Mouse (Mus musculus) midbrain, embryonic 11.5 days (tissue): ENCODE measurements around the gene Spata16. TPM values are rescaled to one million over a fixed set of nuclear protein-coding genes. Genes with fewer than 3 reads are reported as not detected.

Experiments used
- ATAC-seq: fragments of 200-750 bp; cut with Nextera tagmentation; 2 replicates; pipeline ENCODE4 v1.8.0; 2017; ENCODE audit warnings: moderate TSS enrichment, moderate library complexity; ENCODE audit not compliant: low FRiP score
- DNase-seq: peaks from one replicate; pipeline ENCODE4 v3.0.0; 2015; ENCODE audit warnings: low spot score; ENCODE audit errors: missing footprints
- H3K27ac ChIP-seq: fragments of 300-500 bp; sonication (generic); 2 replicates; pipeline ENCODE4 v1.5.1; 2014; ENCODE audit warnings: low read depth, low read length
- H3K27me3 ChIP-seq: fragments of 300-500 bp; sonication (generic); 2 replicates; pipeline ENCODE4 v1.6.1; 2014; ENCODE audit warnings: mild to moderate bottlenecking, low read length, moderate library complexity, mixed read lengths; ENCODE audit not compliant: control insufficient read depth, insufficient read depth
- H3K36me3 ChIP-seq: fragments of 300-500 bp; sonication (generic); 2 replicates; pipeline ENCODE4 v1.6.1; 2014; ENCODE audit warnings: mild to moderate bottlenecking, low read length, moderate library complexity, mixed read lengths; ENCODE audit not compliant: control insufficient read depth, insufficient read depth
- H3K4me1 ChIP-seq: fragments of 300-500 bp; sonication (generic); 2 replicates; pipeline ENCODE4 v1.6.1; 2014; ENCODE audit warnings: low read length; ENCODE audit not compliant: control insufficient read depth, insufficient read depth
- H3K4me2 ChIP-seq: fragments of 300-500 bp; sonication (generic); 2 replicates; pipeline ENCODE4 v1.6.1; 2014; ENCODE audit warnings: mild to moderate bottlenecking, moderate library complexity
- H3K4me3 ChIP-seq: fragments of 300-500 bp; sonication (generic); 2 replicates; pipeline ENCODE4 v1.5.1; 2014; ENCODE audit warnings: low read depth, low read length
- H3K9ac ChIP-seq: fragments of 300-500 bp; sonication (generic); 2 replicates; pipeline ENCODE4 v1.6.1; 2014; ENCODE audit warnings: low read length
- H3K9me3 ChIP-seq: fragments of 300-500 bp; sonication (generic); 2 replicates; pipeline ENCODE4 v1.6.1; 2016; ENCODE audit warnings: low read length; ENCODE audit not compliant: control insufficient read depth
- WGBS: fragments of 180-500 bp; shearing (Covaris S2); extraction: QIAGEN DNeasy Blood & Tissue Kit; methylation state at CpG from one replicate; pipeline ENCODE4 v1.1.7; 2014; 5-methylcytosine and 5-hydroxymethylcytosine counted together
- polyA plus RNA-seq: library from polyadenylated mRNA; unstranded; fragments of >200 nt; fragmentation: Nextera tagmentation; extraction: Ambion mirVana; gene quantifications from 2 replicates; pipeline ENCODE4 v1.2.1, GENCODE M21; 2014

Spata16 gene
- polyA plus RNA-seq, 1 experiment from 2014 or later = not detected

GRCm38 (mm10) chr3:26980371-26980770 lies 343.0 kb downstream of the Spata16 start:
- H3K9me3 ChIP-seq = no peaks in the 10 kb centered on the region
- H3K4me2 ChIP-seq = no peak overlapping the region
- H3K9ac ChIP-seq = no peak overlapping the region
- H3K27me3 ChIP-seq = no peaks in the 10 kb centered on the region
- ATAC-seq (no peak), DNase-seq (no peak)
- H3K36me3 ChIP-seq = no peaks in the 10 kb centered on the region
- H3K4me3 ChIP-seq = no peak overlapping the region
- no peaks in the 10 kb centered on the region for H3K4me1 ChIP-seq
- 90% methylated on average over 3 of the region's 3 CpGs for WGBS
- H3K27ac ChIP-seq = no peak overlapping the region

GRCm38 (mm10) chr3:26981979-26982623 lies 344.7 kb downstream of the Spata16 start:
- DNase-seq (no peak), ATAC-seq (no peak)
- Histone ChIP-seq H3K4me2 (no peak overlapping the region), H3K9ac (no peak overlapping the region), H3K27ac (no peak overlapping the region), H3K27me3 (no peaks in the 10 kb centered on the region), H3K4me3 (no peak overlapping the region), H3K9me3 (no peaks in the 10 kb centered on the region), H3K36me3 (no peaks in the 10 kb centered on the region), H3K4me1 (no peaks in the 10 kb centered on the region)
- WGBS = 90% methylated on average over 6 of the region's 6 CpGs

- DNase-seq (no peak), ATAC-seq (no peak)
- Histone ChIP-seq H3K27me3 (no peaks in the 10 kb centered on the region), H3K27ac (no peak overlapping the region), H3K4me2 (no peak overlapping the region), H3K9me3 (no peaks in the 10 kb centered on the region), H3K4me3 (no peak overlapping the region), H3K4me1 (no peaks in the 10 kb centered on the region), H3K9ac (no peak overlapping the region), H3K36me3 (no peaks in the 10 kb centered on the region)
- 95% methylated on average over 6 of the region's 6 CpGs for WGBS
Measured at GRCm38 (mm10) chr3:26983749-26984148, 346.3 kb downstream of the Spata16 start.

GRCm38 (mm10) chr3:27006844-27007243 lies 369.4 kb downstream of the Spata16 start:
- Histone ChIP-seq H3K36me3 (no peaks in the 10 kb centered on the region), H3K9me3 (no peaks in the 10 kb centered on the region; the same call in 1 of the 2 replicates), H3K4me3 (no peak overlapping the region), H3K27ac (no peak overlapping the region), H3K27me3 (no peaks in the 10 kb centered on the region), H3K4me2 (no peak overlapping the region), H3K9ac (no peak overlapping the region), H3K4me1 (no peaks in the 10 kb centered on the region)
- ATAC-seq (no peak), DNase-seq (no peak)
- WGBS = 64% methylated on average over 1 of the region's 1 CpGs

GRCm38 (mm10) chr3:27027957-27028356 lies 390.5 kb downstream of the Spata16 start:
- no peaks in the 10 kb centered on the region for H3K27me3 ChIP-seq
- WGBS = 40% methylated on average over 3 of the region's 3 CpGs
- no peak overlapping the region for H3K4me2 ChIP-seq
- DNase-seq = peak; percentile 72
- no peaks in the 10 kb centered on the region for H3K36me3 ChIP-seq
- H3K27ac ChIP-seq = no peak overlapping the region
- no peak overlapping the region for H3K9ac ChIP-seq
- peaks cover 3% of the 10 kb centered on the region; the same call in 1 of the 2 replicates for H3K9me3 ChIP-seq
- ATAC-seq = peak; percentile 79
- H3K4me1 ChIP-seq = no peaks in the 10 kb centered on the region; the same call in 1 of the 2 replicates
- no peak overlapping the region for H3K4me3 ChIP-seq

GRCm38 (mm10) chr3:27028526-27028925 lies 391.1 kb downstream of the Spata16 start:
- Histone ChIP-seq H3K27me3 (no peaks in the 10 kb centered on the region), H3K27ac (no peak overlapping the region), H3K4me1 (no peaks in the 10 kb centered on the region; the same call in 1 of the 2 replicates), H3K9me3 (peaks cover 3% of the 10 kb centered on the region; the same call in 1 of the 2 replicates), H3K4me2 (no peak overlapping the region), H3K9ac (no peak overlapping the region), H3K4me3 (no peak overlapping the region), H3K36me3 (no peaks in the 10 kb centered on the region)
- peak; percentile 69 for DNase-seq
- no peak for ATAC-seq

- H3K9ac ChIP-seq = no peak overlapping the region
- H3K4me1 ChIP-seq = no peaks in the 10 kb centered on the region; the same call in 1 of the 2 replicates
- H3K27ac ChIP-seq = no peak overlapping the region
- WGBS = 95% methylated on average over 8 of the region's 8 CpGs
- H3K9me3 ChIP-seq = peaks cover 3% of the 10 kb centered on the region; the same call in 1 of the 2 replicates
- no peaks in the 10 kb centered on the region for H3K27me3 ChIP-seq
- H3K4me2 ChIP-seq = no peak overlapping the region
- no peak overlapping the region for H3K4me3 ChIP-seq
- DNase-seq (peak; percentile 59), ATAC-seq (no peak)
- H3K36me3 ChIP-seq = no peaks in the 10 kb centered on the region
Measured at GRCm38 (mm10) chr3:27030067-27030857, 392.8 kb downstream of the Spata16 start.
